Mouse (Mus musculus) MEL (cell line): Measurements from ENCODE around the gene Mrpl42.

Experiments used
- CTCF ChIP-seq, 3 experiments: IDR thresholded peaks in 2 of 3; conservative IDR thresholded peaks in 1 of 3; 2 replicates each; pipeline ENCODE4 v1.5.1; 2011 to 2012; ENCODE audit warnings: low read length in 3 of 3, low read depth in 2 of 3, mild to moderate bottlenecking in 2 of 3, improper control_type of control experiment in 1 of 3, inconsistent platforms in 1 of 3, mixed read lengths in 1 of 3, moderate library complexity in 1 of 3; ENCODE audit not compliant: control insufficient read depth in 1 of 3, insufficient read depth in 1 of 3, poor library complexity in 1 of 3, severe bottlenecking in 1 of 3
- EP300 ChIP-seq, 2 experiments: IDR thresholded peaks; 2 replicates each; pipeline ENCODE4 v1.6.1; 2011; ENCODE audit warnings: improper control_type of control experiment in 2 of 2, low read length in 2 of 2, low read depth in 1 of 2, mild to moderate bottlenecking in 1 of 2
- ETS1 ChIP-seq: IDR thresholded peaks from 2 replicates; pipeline ENCODE4 v1.6.1; 2012; ENCODE audit warnings: low read depth, mild to moderate bottlenecking, inconsistent platforms, low read length, improper control_type of control experiment, moderate library complexity
- MAX ChIP-seq: IDR thresholded peaks from 2 replicates; pipeline ENCODE4 v1.6.1; 2011; ENCODE audit warnings: low read length, improper control_type of control experiment
- MYC ChIP-seq: IDR thresholded peaks from 2 replicates; pipeline ENCODE4 v1.6.1; 2011; ENCODE audit warnings: low read depth, mild to moderate bottlenecking, low read length, improper control_type of control experiment, moderate library complexity
- NELFE ChIP-seq: IDR thresholded peaks from 2 replicates; pipeline ENCODE4 v1.6.1; 2011; ENCODE audit warnings: low read depth, low read length, improper control_type of control experiment
- POLR2A ChIP-seq, 2 experiments: IDR thresholded peaks; 2 replicates each; pipeline ENCODE4 v1.6.1; 2011 to 2012; ENCODE audit warnings: low read length in 2 of 2, mild to moderate bottlenecking in 2 of 2, control low read depth in 1 of 2, improper control_type of control experiment in 1 of 2, low read depth in 1 of 2, moderate library complexity in 1 of 2; ENCODE audit not compliant: control insufficient read depth in 1 of 2, insufficient read depth in 1 of 2, poor library complexity in 1 of 2
- RAD21 ChIP-seq: IDR thresholded peaks from 2 replicates; pipeline ENCODE4 v1.6.1; 2011; ENCODE audit warnings: mild to moderate bottlenecking, low read depth, low read length, improper control_type of control experiment
- SIN3A ChIP-seq: IDR thresholded peaks from 2 replicates; pipeline ENCODE4 v1.6.1; 2012; ENCODE audit warnings: low read length, improper control_type of control experiment, inconsistent platforms
- TAL1 ChIP-seq: IDR thresholded peaks from 2 replicates; pipeline ENCODE4 v1.6.1; 2012; ENCODE audit warnings: mild to moderate bottlenecking, inconsistent platforms, low read length, moderate library complexity, mixed read lengths
- UBTF ChIP-seq: IDR thresholded peaks from 2 replicates; pipeline ENCODE4 v1.6.1; 2012; ENCODE audit warnings: low read depth, mild to moderate bottlenecking, inconsistent platforms, low read length, improper control_type of control experiment, moderate library complexity, borderline replicate concordance; ENCODE audit not compliant: insufficient read depth
- USF1 ChIP-seq: IDR thresholded peaks from 2 replicates; pipeline ENCODE4 v1.6.1; 2014; ENCODE audit warnings: low read depth, mild to moderate bottlenecking, inconsistent platforms, low read length, improper control_type of control experiment, moderate library complexity
- ZKSCAN1 ChIP-seq: IDR thresholded peaks from 2 replicates; pipeline ENCODE4 v1.6.1; 2012; ENCODE audit warnings: low read depth, mild to moderate bottlenecking, inconsistent platforms, low read length, improper control_type of control experiment, moderate library complexity
- ZNF384 ChIP-seq: IDR thresholded peaks from 2 replicates; pipeline ENCODE4 v1.6.1; 2012; ENCODE audit warnings: low read depth, mild to moderate bottlenecking, inconsistent platforms, low read length, improper control_type of control experiment

GRCm38 (mm10) chr10:95542916-95543315 lies 41.2 kb upstream of the Mrpl42 start:
- TF ChIP-seq CTCF (IDR thresholded peaks at IDR 0.05 in 2 of 3, conservative IDR thresholded peaks at IDR 0.05 in 1 of 3; ENCODE audit: control insufficient read depth in 1 of 3, insufficient read depth in 1 of 3, low read depth in 2 of 3, low read length in 3 of 3, poor library complexity in 1 of 3, severe bottlenecking in 1 of 3) (no peak), TAL1 (no peak), USF1 (no peak), NELFE (no peak), UBTF (no peak), POLR2A (IDR thresholded peaks at IDR 0.05; ENCODE audit: control insufficient read depth in 1 of 2, insufficient read depth in 1 of 2, low read depth in 1 of 2, low read length in 2 of 2, poor library complexity in 1 of 2) (no peak), MYC (no peak), SIN3A (no peak), EP300 (IDR thresholded peaks at IDR 0.05; ENCODE audit: low read depth in 1 of 2, low read length in 2 of 2) (no peak), ETS1 (no peak), RAD21 (no peak), ZNF384 (no peak), ZKSCAN1 (no peak), MAX (no peak)
